Mouse (Mus musculus): Measurements from ENCODE around the gene Pitpna. TPM values are rescaled to one million over a fixed set of nuclear protein-coding genes. Genes with fewer than 3 reads are reported as not detected.
A peak's percentile ranks its signal among the peaks of the same experiment; 100 is the strongest.

Gene Pitpna
- polyA plus RNA-seq, 1 experiment from 2014 or later = 30.7 TPM

DNA sequence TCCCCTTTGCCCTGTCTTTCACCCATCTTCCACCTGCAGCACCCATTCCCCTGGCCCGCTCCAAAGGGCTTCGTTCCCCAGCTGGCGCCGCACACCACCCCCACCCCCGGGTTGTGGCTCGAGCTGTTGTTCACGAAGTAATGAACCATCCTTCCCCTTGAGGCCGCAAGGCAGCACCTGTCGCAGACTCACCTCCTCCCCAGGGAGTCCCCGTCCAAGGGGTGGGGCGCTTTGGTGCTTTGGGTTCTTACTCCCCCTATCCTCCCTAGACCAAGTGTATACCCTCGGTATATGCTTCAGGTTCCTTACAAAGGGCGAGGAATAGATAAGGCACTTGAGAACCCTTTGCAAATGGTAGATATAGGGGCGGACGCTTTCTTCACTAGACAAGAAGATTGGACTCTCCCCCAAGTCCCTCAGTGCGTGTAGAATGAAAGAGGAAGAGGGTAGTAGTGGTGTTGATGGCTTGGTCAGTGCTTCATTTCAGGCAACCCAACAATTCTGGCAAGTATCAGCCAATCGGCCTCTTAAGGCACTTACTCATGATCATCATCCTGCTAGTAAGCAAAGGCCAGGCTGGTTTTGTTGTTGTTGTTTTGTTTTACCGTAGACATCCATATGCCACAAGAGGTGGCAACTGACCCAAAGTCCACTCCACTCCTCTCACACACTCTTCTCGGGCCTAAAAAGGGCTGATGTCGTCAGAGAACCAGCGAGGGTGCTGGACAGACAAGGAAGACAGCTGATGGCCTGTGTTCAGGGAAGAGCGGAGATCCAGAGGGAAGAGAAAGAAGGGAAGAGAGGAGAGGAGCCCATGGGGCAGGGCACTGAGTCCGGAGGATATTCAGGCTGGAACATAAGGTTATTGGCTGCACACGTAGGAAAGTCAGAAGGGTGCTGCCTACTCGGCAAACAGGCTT, 66.8 kb downstream of the Pitpna start:
- Histone ChIP-seq H3K9me3 (replicated peaks) (no peaks in the 10 kb centered on the region), H3K4me3 (replicated peaks) (peak overlapping the region; percentile 83), H3K4me1 (replicated peaks) (peaks cover 80% of the 10 kb centered on the region), H3K27me3 (no peaks in the 10 kb centered on the region), H3K9ac (peak overlapping the region; percentile 81), H3K4me2 (peak overlapping the region; percentile 100), H3K27ac (replicated peaks) (peak overlapping the region; percentile 89), H3K36me3 (replicated peaks) (peaks cover 24% of the 10 kb centered on the region)
- 18% methylated on average over 25 of the region's 25 CpGs for WGBS (ENCODE audit: insufficient replicate concordance)
- peak; percentile 51 for ATAC-seq (ENCODE audit: insufficient read depth)

GRCm38 (mm10) chr11:75655621-75656545, 68.0 kb downstream of the Pitpna start:
- peak; percentile 29 for ATAC-seq (ENCODE audit: insufficient read depth)
- peaks cover 74% of the 10 kb centered on the region for H3K4me1 ChIP-seq (replicated peaks)
- H3K27ac ChIP-seq (replicated peaks) = peak overlapping the region; percentile 89
- no peaks in the 10 kb centered on the region for H3K9me3 ChIP-seq (replicated peaks)
- H3K4me3 ChIP-seq (replicated peaks) = peak overlapping the region; percentile 83
- H3K36me3 ChIP-seq (replicated peaks) = peaks cover 35% of the 10 kb centered on the region
- peak overlapping the region; percentile 100 for H3K4me2 ChIP-seq
- H3K27me3 ChIP-seq = no peaks in the 10 kb centered on the region
- under 1% methylated on average over 78 of the region's 78 CpGs for WGBS (ENCODE audit: insufficient replicate concordance)
- peak overlapping the region; percentile 81 for H3K9ac ChIP-seq

DNA sequence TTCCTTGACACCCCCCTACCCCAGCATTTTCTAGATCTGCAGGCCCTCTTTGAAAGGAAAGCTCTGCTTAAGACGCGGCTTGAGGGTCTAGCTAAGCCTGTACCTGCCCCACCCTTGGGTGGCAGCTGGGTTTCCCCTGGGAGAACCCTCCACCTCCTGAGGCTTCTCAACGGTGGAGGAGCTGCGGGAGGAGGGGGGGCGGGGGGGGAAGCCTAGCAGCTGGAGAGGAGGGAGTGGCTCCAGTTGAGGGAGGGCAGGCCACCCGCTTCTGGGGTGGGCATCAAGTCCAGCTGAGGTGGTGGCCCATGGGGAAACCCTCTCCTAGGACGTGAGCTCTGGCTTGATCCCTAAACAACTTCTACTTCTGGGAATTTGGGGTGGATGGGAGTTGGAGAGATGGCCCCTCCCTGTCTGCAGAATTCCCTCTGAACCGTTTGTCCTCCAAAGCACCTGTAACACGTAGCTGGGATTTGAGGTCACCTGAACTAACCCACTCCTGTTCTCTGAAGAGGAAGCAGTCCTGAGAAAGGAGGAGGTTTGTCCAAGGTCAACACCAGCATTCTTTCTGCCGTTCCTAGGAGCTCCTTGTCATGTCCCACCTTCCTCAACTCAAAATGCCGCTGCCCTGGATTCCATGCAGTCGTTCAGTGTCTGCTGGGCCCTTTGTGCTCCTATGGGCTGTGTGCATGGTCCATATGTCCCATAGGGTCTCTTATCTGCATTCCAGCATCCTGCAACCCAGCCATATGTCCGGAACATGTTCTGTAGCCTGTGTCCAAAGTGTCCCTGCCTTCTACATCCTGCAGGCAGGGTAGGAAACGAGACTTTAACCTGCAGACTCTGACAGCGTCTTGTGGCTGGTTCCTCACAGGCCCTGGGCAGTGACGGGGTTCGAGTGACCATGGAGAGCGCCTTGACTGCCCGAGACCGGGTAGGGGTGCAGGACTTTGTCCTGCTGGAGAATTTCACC, 69.0 kb downstream of the Pitpna start:
- ATAC-seq (ENCODE audit: insufficient read depth) = no peak
- peak overlapping the region; percentile 89; the same call in 1 of the 2 replicates for H3K27ac ChIP-seq (replicated peaks)
- H3K4me3 ChIP-seq (replicated peaks) = peak overlapping the region; percentile 83
- peak overlapping the region; percentile 81 for H3K9ac ChIP-seq
- peaks cover 72% of the 10 kb centered on the region for H3K4me1 ChIP-seq (replicated peaks)
- no peaks in the 10 kb centered on the region for H3K9me3 ChIP-seq (replicated peaks)
- 62% methylated on average over 20 of the region's 20 CpGs for WGBS (ENCODE audit: insufficient replicate concordance)
- H3K27me3 ChIP-seq = no peaks in the 10 kb centered on the region
- peaks cover 46% of the 10 kb centered on the region for H3K36me3 ChIP-seq (replicated peaks)
- peak overlapping the region; percentile 100 for H3K4me2 ChIP-seq

- no peak for ATAC-seq (ENCODE audit: insufficient read depth)
- no peak overlapping the region for H3K4me2 ChIP-seq
- no peak overlapping the region for H3K4me3 ChIP-seq (replicated peaks)
- no peaks in the 10 kb centered on the region for H3K27me3 ChIP-seq
- H3K9ac ChIP-seq = no peak overlapping the region
- peaks cover 55% of the 10 kb centered on the region for H3K36me3 ChIP-seq (replicated peaks)
- H3K27ac ChIP-seq (replicated peaks) = no peak overlapping the region
- peaks cover 66% of the 10 kb centered on the region for H3K4me1 ChIP-seq (replicated peaks)
- H3K9me3 ChIP-seq (replicated peaks) = no peaks in the 10 kb centered on the region
Observed at GRCm38 (mm10) chr11:75657841-75658240, 69.9 kb downstream of the Pitpna start.

DNA sequence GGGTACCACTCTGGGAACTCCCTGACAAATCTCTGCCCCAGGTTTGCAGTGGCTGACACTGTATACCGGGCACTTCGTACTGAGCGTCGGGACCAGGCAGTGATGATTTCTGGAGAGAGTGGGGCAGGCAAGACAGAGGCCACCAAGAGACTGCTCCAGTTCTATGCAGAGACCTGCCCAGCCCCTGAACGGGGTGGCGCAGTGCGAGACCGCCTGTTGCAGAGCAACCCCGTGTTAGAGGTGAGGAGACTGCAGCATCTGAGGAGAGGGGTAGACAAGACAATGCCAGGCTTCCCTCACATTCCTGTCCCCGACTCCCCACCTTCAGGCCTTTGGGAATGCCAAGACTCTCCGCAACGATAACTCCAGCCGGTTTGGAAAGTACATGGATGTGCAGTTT, 70.4 kb downstream of the Pitpna start:
- peaks cover 61% of the 10 kb centered on the region for H3K4me1 ChIP-seq (replicated peaks)
- H3K36me3 ChIP-seq (replicated peaks) = peaks cover 60% of the 10 kb centered on the region

GRCm38 (mm10) chr11:75658996-75659750, 71.3 kb downstream of the Pitpna start:
- 72% methylated on average over 14 of the region's 14 CpGs for WGBS (ENCODE audit: insufficient replicate concordance)
- no peaks in the 10 kb centered on the region for H3K9me3 ChIP-seq (replicated peaks)
- ATAC-seq (ENCODE audit: insufficient read depth) = no peak
- peaks cover 68% of the 10 kb centered on the region for H3K36me3 ChIP-seq (replicated peaks)
- H3K4me3 ChIP-seq (replicated peaks) = no peak overlapping the region
- no peak overlapping the region for H3K27ac ChIP-seq (replicated peaks)
- H3K4me2 ChIP-seq = no peak overlapping the region
- peaks cover 53% of the 10 kb centered on the region for H3K4me1 ChIP-seq (replicated peaks)
- H3K9ac ChIP-seq = no peak overlapping the region
- no peaks in the 10 kb centered on the region for H3K27me3 ChIP-seq

More for the DNA sequence above, 70.4 kb downstream of the Pitpna start:
- no peaks in the 10 kb centered on the region for H3K9me3 ChIP-seq (replicated peaks)
- ATAC-seq (ENCODE audit: insufficient read depth) = no peak
- H3K4me3 ChIP-seq (replicated peaks) = no peak overlapping the region
- H3K27ac ChIP-seq (replicated peaks) = no peak overlapping the region
- WGBS (ENCODE audit: insufficient replicate concordance) = 93% methylated on average over 13 of the region's 13 CpGs
- H3K9ac ChIP-seq = no peak overlapping the region
- H3K27me3 ChIP-seq = no peaks in the 10 kb centered on the region
- H3K4me2 ChIP-seq = no peak overlapping the region

- no peak overlapping the region for H3K4me2 ChIP-seq
- peaks cover 43% of the 10 kb centered on the region for H3K4me1 ChIP-seq (replicated peaks)
- no peaks in the 10 kb centered on the region for H3K27me3 ChIP-seq
- H3K9me3 ChIP-seq (replicated peaks) = no peaks in the 10 kb centered on the region
- no peak for ATAC-seq (ENCODE audit: insufficient read depth)
- WGBS (ENCODE audit: insufficient replicate concordance) = 88% methylated on average over 12 of the region's 12 CpGs
- H3K36me3 ChIP-seq (replicated peaks) = peaks cover 73% of the 10 kb centered on the region
- no peak overlapping the region for H3K9ac ChIP-seq
- no peak overlapping the region for H3K27ac ChIP-seq (replicated peaks)
- H3K4me3 ChIP-seq (replicated peaks) = no peak overlapping the region
Observed at GRCm38 (mm10) chr11:75660081-75660590, 72.2 kb downstream of the Pitpna start.

- peak; percentile 13; the same call in 1 of the 2 replicates for ATAC-seq (ENCODE audit: insufficient read depth)
- no peak overlapping the region for H3K4me2 ChIP-seq
- 77% methylated on average over 21 of the region's 21 CpGs for WGBS (ENCODE audit: insufficient replicate concordance)
- no peak overlapping the region for H3K4me3 ChIP-seq (replicated peaks)
- peaks cover 33% of the 10 kb centered on the region for H3K4me1 ChIP-seq (replicated peaks)
- no peak overlapping the region for H3K27ac ChIP-seq (replicated peaks)
- H3K9me3 ChIP-seq (replicated peaks) = no peaks in the 10 kb centered on the region
- H3K36me3 ChIP-seq (replicated peaks) = peaks cover 83% of the 10 kb centered on the region
- no peak overlapping the region for H3K9ac ChIP-seq
- no peaks in the 10 kb centered on the region for H3K27me3 ChIP-seq
Observed at GRCm38 (mm10) chr11:75660941-75661800, 73.3 kb downstream of the Pitpna start.

DNA sequence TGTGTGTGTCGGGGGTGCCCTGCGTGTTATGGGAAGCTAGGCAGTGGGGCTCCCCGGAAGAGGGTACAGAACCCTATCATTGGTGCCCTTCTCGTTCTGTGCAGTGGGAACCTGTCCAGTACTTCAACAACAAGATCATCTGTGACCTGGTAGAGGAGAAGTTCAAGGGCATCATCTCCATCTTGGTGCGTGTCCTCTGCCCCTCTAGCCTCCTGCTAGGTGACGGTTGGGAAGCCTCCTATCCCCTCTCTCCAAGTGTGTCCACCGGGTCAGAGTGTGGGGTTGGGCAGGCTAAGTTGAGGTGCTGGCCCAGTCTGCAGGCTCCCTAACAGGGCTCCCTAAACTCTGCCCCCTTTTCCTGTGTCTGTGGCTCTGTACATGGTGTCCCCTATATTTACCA, 74.2 kb downstream of the Pitpna start:
- Histone ChIP-seq H3K9ac (no peak overlapping the region), H3K4me1 (replicated peaks) (peaks cover 23% of the 10 kb centered on the region), H3K27me3 (no peaks in the 10 kb centered on the region), H3K9me3 (replicated peaks) (no peaks in the 10 kb centered on the region), H3K4me2 (no peak overlapping the region), H3K4me3 (replicated peaks) (no peak overlapping the region), H3K27ac (replicated peaks) (no peak overlapping the region), H3K36me3 (replicated peaks) (peaks cover 93% of the 10 kb centered on the region)
- 84% methylated on average over 7 of the region's 7 CpGs for WGBS (ENCODE audit: insufficient replicate concordance)
- ATAC-seq (ENCODE audit: insufficient read depth) = no peak
